Mouse (Mus musculus): ENCODE measurements around the gene Fbln5.

GRCm38 (mm10) chr12:101818246-101818607 is 628 bp downstream of the Fbln5 start:
- no peak for TF ChIP-seq TAL1 (conservative IDR thresholded peaks at IDR 0.05; ENCODE audit: low read depth, low read length)
- TF ChIP-seq CTCF (IDR thresholded peaks at IDR 0.05; ENCODE audit: low read depth, low read length), result no peak
